Mouse (Mus musculus) B cell, adult 2 months (primary cell): ENCODE results near the gene C5ar2.

Experiments used
- DNase-seq, 2 experiments: peaks; one replicate each; pipeline ENCODE4 v3.0.0; 2022

Gene C5ar2

DNA sequence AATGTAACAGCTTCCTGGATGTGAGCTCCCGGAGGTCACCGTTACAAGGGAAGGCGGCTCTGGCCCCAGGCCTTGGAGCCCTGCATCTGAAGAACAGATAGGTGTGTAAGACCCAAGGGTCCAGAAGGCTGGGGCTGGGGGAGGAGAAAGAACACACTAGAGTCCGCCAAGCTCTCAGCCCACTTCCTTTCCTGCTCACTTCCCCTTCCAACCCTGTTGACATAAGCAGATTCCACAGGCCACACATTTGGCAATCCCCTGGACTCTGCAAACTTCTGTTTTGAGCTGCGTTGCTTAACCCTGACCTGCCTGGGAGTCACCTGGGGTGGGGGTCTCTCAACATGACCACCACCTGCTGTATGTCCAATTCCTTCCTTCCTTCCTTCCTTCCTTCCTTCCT, at the start of gene C5ar2:
C5ar2 (minus strand) TSS at position 88 of the 400 bp plus-strand sequence.
- no peak for DNase-seq

DNA sequence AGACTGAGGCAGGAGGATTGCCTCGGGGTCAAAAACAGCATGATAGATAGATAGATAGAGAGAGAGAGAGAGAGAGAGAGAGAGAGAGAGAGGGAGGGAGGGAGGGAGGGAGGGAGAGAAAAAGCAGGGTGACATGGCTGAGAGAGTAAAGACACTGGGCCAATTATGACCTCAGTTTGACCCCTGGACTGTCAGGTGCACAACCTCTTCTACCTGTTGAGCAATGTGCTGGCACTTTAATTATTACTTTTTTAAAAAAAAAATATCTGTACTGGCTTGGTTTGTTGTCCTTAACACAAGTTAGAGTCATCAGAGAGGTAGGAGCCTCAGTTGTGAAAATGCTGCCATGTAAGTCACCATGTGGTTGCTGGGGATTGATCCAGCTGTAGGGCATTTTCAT, 43.8 kb upstream of the C5ar2 start:
- no peak for DNase-seq

DNA sequence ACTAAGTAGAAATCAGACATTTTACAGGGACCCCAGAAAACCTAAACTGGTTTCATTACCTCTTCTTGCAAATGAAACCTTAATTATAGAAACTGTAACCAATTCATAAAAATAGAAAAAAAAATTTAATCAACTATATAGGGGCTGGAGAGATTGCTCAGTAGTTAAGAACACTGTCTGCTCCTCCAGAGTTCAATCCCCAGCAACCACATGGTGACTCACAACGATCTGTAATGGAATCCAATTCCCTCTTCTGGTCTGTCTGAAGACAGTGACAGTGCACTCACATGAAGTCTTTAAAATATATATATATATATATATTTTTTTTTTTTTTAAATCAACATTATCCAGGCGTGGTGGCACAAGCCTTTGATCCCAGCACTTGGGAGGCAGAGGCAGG, 43.1 kb upstream of the C5ar2 start:
- no peak for DNase-seq

DNA sequence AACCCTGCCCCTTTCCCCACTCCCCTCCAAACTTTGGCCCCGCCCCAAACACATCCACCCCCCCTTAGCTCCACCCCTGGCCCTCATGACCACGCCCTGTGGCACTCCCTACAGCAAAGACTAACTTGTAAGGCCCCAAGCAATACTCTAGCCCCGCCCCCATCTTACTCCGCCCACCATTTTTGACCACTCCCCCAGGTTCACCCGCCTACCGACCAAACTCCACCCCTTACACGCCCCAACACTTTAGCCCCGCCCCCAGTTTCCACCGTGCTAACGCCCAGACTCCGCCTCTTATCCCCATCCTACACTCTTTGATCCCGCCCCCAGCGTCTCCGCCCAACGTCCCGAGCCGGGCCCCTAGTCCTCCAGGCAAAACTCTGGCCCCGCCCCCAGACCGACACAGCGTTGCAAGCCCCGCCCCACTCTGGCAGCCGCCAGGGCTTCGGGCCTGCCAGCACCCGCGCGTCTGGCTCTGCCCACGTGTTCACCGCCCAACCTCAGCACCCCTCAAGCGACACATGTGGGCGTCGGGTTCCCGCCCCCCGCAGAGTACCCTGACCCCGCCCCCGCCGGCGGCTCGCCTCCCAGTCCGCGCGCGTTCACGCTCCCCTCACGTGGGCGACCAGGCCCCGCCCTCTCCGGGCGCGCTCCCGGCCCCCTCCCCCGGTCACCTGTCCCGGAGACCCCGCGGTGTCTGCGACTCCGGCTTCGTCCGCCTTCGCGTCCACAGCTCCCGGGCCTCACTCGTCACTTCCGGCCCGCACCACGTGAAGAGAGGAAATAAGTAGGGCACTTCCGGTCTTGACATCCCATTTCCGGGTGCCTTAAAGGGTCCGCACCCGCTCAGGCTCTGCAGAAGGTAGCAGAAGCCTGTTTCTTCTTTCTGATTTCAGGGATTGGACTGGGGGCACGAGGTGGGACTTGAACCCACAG, 42.3 kb upstream of the C5ar2 start, which contains the start of gene Ccdc9:
Ccdc9 (minus strand) TSS at position 770 of the 936 bp plus-strand sequence.
- DNase-seq, result peak; percentile 100

DNA sequence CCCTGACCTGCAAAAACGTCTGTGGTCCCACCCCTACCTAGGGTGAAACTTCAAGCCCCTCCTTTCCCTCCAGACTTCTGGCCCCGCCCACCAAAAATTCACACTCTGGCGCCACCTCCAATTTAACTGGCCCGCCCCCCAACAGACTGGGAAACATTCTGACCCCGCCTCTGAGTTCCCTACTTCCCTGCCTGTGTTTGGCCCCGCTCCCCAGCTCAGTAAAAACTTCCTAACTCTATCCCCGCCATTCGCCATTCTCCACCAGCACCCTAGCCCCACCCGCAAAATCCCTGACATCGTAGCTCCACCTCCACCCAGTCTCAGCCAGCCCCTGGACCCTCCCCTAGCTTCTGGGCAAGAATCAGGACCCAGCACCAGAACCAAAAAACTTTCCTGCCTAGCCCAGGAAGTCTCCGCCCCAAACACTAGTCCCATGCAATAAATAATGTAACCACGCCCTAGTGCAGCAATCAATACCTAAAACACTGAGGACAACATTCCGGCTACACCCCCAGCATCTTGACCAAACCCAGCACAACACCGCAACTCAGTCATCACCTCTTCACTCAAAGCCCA, 41.6 kb upstream of the C5ar2 start:
- peak; percentile 59 to 64 for DNase-seq

DNA sequence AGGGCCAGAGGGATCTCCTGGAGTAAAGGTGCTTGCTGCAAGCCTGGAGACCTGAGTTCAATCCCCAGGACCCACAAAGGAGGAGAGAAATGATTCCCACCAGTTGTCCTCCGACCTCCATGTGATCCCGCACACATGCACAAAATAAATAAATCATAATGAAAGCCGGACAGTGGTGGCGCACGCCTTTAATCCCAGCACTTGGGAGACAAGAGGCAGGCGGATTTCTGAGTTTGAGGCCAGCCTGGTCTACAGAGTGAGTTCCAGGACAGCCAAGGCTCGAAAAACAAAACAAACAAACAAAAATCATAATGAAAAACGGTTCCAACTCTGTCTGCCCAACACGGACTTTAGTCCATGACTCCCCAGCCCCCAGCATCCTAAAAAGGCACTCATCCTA, 41.0 kb upstream of the C5ar2 start:
- DNase-seq, result no peak

DNA sequence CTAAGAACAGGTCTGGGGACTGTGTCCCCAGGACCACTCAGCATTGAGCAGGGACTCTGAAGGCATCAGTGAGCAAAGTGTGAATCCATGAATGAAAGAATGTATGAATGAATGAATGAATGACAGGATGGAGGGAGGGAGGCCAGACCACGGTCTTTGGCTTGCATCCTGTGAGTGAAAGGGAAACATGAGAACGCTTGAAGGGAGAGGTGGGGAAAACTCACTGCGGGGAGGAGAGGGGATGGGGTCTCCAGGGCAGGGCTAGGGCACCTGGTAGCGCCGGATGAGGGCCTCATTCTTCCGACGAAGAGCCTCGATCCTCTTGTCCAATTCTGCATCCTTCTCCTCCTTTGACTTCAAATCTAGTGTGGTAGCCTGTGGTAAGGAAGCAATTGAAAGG, 40.0 kb upstream of the C5ar2 start:
- DNase-seq, result no peak

DNA sequence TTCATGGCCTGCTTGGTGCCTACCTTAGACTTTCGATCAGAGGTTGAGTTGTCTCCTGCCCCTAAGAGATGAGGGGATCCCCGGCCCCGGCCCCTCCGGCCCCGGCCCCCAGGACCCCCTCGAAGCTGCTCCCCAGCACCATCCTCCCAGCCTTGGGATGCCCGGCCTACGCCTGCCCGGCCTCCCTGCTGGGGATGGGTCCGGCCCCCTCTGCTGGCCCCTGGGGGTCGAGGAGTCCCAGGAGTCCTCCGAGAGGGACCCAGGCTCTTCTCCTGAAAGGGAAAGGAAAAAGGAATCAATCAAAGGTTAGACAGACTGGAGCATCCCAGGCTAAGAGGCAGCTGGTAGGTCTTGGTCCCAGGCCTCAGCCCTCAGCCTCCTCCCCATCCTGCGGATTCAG, 38.4 kb upstream of the C5ar2 start:
- no peak for DNase-seq

DNA sequence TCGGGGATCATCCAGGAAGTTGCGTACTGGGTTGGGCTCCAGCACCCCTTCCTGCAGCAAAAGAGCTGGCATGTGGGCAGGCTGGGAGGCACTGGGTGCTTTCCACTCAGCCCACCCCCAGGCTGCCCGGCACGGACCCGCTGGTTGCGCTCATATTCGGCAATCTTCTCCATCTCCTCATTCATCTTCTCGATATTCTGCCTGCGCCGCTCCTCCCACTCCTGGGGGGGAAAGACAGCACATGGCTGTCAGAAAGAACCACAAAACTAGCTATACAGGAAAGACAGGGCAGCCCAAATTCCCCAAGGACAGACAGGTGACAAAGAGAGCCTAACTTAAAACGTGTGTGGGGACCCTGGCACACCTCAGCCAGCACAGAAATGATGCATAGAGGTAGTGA, 36.8 kb upstream of the C5ar2 start:
- no peak for DNase-seq

DNA sequence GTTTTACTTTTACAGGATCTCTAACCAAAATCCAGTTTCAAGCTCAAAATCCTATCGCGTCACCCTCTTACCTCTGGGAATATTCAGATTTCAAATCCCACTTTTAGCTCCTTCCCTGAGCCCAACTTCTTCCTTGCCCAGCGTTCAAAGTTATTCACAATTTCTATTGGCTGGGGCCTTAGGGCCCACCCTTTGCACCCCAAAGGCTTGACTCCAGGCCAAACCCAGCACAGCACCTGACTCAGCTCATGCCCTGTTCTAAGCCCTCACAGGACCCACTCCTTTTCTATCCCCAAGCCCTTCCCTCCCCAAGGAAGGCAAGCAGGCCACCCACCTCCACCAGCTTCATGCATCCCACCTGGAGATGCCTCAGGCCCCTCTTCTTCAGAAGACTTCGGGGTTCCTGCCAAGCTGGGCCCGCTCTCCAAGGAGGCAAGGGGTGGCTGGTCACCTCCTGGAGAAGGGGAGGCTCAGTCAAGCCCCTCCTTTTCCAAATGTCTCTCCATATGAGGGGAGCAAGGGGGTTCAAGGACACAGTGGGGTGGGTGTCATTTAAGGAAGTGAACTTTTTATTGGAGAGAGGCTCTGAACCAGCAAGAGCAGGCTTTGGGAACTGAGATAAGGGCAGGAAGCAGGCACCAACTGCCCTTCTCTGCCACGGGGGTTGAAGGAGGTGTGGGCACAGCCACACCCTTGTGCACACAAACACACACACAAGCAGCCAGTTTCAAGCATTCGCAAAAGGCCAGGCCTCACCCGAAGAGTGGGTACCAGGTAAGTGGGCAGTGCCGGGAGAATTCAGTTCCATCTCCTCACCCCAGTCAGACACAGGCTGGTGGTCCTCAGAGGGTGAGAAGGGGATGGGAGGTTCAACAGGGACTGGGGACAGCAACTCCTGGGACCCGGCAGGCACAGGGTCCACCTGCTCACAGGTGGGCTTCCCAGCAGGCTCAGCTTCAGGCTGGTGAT, 31.3 kb upstream of the C5ar2 start:
- DNase-seq, result no peak

DNA sequence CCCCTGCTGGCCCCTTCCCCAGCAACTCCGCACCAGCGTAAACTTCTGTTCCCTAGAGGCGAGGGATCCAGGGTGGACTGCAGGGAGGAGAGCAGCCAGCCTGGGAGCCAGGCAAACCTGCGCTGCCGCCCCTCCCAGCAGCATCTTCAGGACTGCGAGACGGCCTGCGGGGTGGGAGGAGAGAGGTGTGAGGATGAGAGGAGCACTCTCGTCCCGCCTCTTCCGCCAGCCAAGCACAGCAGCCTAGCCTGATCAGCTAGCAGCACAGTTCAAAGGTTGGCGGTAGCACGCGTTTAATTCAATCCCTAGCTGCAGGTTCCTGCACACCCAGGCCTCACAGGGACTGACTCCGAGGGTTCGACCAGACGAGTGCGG, 29.8 kb upstream of the C5ar2 start:
- peak; percentile 73 to 83 for DNase-seq

DNA sequence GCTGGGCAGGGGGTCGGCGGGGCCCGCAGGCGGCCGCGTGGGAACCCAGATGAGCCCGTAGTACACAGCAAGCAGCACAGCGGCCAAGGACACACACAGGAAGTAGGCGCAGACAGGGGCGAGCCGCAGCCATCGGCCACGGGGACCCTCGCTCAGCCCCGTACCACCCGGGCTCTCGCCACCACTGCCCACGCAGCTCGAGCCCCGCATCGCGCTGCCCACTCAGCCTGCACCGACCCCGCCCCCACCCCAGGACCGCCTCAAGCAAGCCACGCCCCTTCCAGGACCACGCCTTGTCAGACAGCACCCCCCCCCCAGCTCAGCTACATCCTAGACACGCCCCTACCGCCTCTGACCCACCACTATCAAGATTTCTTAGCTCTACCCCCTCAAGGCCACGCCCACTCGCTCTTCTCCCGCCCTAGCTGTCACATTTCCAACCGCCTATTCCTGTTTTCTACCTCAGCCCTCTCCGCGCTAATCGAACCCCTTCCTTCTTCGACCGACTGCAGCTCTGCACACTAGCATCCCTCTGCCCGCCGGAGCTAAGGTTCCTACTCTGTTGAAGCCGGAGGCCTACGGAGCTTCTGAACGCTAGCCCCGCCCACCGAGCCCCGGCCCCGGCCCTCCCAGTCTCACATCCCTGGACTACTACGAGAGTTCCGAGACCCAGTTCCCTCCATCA, 29.3 kb upstream of the C5ar2 start, which contains the start of gene Inafm1:
Inafm1 (minus strand) TSS at position 537 of the 685 bp plus-strand sequence.
- DNase-seq, result peak; percentile 85

DNA sequence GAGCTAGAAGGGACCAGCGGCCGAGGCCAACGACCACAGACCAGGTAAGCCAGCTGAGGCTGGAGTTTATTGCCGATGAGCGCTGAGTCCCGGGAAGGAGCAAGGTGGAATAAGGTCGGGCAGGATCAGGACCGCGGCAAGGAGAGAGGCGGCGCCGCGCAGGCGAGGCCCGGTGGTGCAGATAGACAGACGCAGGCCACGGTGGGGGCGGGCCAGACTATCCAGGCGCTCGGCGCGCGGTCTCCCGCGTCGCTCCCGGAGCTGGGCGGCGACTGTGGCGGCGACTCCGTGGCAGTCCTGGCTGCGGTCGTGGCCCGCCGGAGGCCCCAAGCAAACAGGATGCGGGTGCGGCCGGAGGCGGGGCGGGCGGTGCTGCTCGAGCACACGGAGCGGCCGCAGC, 28.7 kb upstream of the C5ar2 start:
- peak; percentile 57 to 62 for DNase-seq

DNA sequence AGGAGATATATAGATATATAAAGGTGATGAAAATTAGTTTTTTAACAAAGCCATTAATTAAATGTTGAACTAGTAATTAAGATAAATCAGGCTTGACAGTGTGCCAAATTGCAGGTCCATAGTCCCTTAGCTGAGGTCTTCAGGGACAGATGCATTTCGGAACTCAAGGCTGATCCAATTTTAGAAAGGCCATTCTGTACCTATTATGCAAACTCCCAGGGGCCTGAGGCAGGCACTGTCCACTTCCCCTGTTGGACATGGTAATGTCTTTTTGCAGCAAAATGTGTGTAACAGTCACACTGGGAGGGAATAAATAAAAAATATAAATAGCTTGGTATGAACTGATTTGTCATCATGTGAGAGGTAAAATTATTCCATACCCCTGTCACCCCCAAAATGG, 27.2 kb upstream of the C5ar2 start:
- DNase-seq, result no peak

DNA sequence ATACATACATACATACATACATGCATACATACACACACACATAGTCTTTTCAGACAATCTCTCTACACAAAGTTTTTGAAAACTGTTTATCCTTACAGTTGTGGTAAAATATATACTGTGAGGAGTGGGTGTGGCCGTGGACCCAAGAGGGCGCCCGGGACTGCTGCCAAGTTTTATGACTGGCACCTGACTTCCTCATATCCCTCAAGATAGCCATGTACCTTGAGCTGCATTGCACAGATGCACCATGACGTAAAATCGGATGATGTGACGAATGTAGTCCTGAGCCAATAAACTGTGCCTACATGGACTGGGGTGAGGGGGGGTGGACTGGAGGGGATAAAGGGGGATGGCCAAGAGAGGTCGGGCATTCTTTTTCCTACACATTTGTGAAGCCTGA, 22.6 kb upstream of the C5ar2 start:
- peak; percentile 45 to 56 for DNase-seq

DNA sequence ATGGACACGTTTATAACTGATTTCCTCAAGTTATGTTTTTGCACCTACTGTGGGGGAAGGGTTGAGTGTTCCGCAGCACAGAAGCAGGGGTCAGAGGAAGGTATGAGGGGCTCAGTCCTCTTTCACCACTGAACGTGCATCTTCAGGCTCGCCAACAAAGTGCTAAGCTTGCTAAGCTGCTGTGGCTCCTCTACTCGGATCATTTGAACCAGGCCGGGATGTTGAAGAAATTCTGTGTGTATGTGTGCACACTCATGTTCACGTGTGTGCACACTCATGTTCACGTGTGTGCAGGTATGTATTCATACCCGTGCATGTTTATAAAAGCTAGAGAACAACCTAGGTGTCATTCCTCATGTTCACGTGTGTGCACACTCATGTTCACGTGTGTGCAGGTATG, 21.9 kb upstream of the C5ar2 start:
- DNase-seq, result no peak

DNA sequence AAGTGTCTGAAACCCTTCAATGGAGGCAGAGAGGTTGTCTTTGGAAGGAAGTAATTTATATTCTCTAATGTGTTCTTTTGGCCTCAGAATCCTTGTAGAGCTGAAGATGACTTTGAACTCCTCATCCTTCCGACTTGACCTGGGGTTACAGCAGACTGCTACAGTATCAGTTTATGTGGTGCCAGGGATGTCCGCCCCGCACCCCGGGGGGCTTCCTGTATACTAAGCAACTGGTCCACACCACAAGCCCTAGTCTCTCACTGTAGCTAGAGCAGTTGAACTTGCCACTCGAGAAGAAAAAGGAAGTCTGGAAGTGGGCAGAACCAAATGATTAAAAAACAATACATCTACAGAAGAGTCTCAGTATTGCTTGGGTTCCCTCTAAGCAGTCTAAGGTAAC, 19.9 kb upstream of the C5ar2 start:
- DNase-seq, result peak; percentile 44

DNA sequence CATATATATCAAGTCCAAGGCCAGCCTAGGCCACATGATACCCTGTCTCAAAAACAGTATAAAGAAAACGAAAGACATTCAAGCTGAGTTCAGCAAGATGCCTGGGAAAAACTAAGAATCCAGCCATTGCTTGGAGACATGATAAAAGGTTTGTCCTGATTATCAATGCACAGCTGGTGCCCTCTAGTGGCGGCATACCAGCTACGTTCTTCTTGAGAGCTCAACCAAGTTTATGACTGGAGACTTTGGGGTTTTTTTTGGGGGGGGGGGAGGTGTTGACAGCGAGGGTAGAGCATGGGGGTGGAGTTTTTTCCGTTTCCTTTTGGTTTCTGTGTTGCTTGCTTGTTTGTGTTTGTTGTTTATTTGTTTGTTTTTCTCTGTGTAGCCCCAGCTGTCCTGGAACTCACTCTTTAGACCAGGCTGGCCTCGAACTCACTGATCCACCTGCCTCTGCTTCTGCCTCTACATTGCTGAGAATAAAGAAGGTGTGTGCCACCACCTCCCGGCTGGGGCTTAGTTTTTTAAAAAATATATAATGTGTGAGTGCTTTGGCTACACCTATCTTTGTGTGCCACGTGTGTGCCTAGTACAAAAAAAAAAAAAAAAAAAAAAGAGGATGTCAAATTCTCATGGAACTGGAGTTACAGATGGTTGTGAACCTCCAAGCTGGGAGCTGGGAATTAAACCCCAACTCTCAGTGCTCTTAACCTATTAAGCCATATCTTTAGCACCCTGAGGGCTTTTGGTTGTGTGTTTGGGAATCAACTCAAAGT, 19.2 kb upstream of the C5ar2 start:
- DNase-seq, result peak; percentile 85 to 88

DNA sequence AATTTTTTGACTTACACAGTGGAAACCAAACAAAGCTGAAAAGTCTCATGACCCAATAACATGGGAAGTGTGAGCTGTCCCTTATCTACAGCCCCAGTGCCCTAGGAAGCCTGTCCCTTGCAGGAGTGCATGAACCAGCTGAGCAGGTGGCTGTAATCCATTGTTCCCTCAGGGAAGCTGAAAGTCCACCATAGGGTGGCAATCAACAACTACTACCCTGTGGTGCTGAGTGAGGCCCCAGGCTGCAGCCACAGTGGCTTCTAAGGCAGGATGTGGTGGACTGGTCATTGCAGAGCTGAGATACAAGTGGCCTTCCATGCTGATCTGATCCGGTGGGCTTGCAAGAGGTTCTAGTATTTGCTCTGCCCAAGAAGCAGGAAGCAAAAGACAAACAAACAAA, 17.1 kb upstream of the C5ar2 start:
- no peak for DNase-seq

DNA sequence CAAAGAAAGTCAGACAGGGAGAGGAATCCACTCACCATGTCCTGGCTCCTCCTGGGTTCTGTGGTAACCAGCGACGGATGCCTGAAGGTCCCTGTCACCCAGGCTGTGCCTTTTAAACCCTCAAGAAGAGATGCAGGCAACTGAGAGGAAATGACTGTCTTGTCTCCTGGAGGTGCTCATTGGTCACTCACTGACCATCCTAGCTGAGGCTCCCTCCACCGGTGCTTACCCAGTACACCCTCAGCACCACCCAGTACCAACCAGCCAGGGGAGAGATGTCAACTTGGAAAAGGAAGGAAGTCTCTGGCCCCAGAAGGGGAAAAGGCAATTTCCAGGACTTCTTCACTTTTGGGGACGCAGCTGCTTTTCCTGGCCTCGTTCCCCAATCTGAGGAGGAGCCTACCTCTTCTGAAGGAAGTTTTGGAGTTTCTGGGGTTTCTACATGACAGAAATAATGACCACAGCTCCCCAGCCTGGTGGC, 15.2 kb upstream of the C5ar2 start, which contains the start of gene C5ar1:
C5ar1 (minus strand) TSS at position 431 of the 481 bp plus-strand sequence.
- no peak for DNase-seq

DNA sequence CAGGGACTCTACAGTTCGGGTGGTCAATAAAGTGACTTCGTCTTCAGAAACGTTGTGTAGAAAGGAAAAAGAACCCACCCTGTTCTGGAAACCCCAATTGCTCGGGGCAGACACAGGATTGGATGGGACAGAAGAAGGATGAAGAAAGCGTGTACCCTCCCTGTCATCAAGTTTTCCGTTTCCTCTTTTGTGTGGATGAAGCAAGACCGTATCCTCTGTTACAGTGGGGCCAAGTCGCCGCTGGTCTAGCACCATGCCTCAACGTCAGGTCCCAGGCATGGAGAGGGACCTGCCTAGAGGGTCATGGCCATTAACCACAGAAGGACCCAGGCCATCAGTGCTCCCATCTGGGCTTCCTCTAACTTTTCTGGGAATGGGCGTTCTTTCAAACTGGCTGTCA, 13.9 kb upstream of the C5ar2 start:
- no peak for DNase-seq
